Mouse (Mus musculus) C2C12 (cell line): ENCODE data around the gene Micu1. TPM values are rescaled to one million over a fixed set of nuclear protein-coding genes. Genes with fewer than 3 reads are reported as not detected.

Experiments used
- H3K27me3 ChIP-seq: one replicate; pipeline ENCODE4 v1.6.1; 2011; ENCODE audit not compliant: control insufficient read depth, insufficient read depth, insufficient read length
- H3K36me3 ChIP-seq: one replicate; pipeline ENCODE4 v1.6.1; 2011; ENCODE audit not compliant: control insufficient read depth, insufficient read depth
- H3K4me3 ChIP-seq: one replicate; pipeline ENCODE4 v1.5.1; 2011; ENCODE audit warnings: mild to moderate bottlenecking, control low read depth; ENCODE audit not compliant: poor library complexity, insufficient read depth, severe bottlenecking
- H3K79me2 ChIP-seq: one replicate; pipeline ENCODE4 v1.6.1; 2011; ENCODE audit not compliant: control insufficient read depth, insufficient read depth
- H3K79me3 ChIP-seq: one replicate; pipeline ENCODE4 v1.6.1; 2011; ENCODE audit warnings: low read depth, control low read depth
- H3ac ChIP-seq: one replicate; pipeline ENCODE3; 2011; ENCODE audit warnings: low read depth; ENCODE audit not compliant: control insufficient read depth, insufficient read length
- CEBPB ChIP-seq: IDR thresholded peaks from one replicate; pipeline ENCODE4 v1.6.1; 2011; ENCODE audit warnings: low read depth, mild to moderate bottlenecking, control low read depth, moderate library complexity
- CTCF ChIP-seq: IDR thresholded peaks from one replicate; pipeline ENCODE4 v1.5.1; 2011; ENCODE audit not compliant: control insufficient read depth, insufficient read depth, insufficient read length
- FOSL1 ChIP-seq: IDR thresholded peaks from one replicate; pipeline ENCODE4 v1.8.0; 2011; ENCODE audit warnings: mild to moderate bottlenecking, low read length; ENCODE audit not compliant: poor library complexity, insufficient read depth, severe bottlenecking
- MAX ChIP-seq: IDR thresholded peaks from one replicate; pipeline ENCODE4 v1.6.1; 2011; ENCODE audit warnings: mild to moderate bottlenecking, control low read depth
- MYOD1 ChIP-seq: IDR thresholded peaks from one replicate; pipeline ENCODE4 v1.6.1; 2011; ENCODE audit warnings: low read depth; ENCODE audit not compliant: control insufficient read depth, insufficient read length
- MYOG ChIP-seq: IDR thresholded peaks from one replicate; pipeline ENCODE4 v1.6.1; 2011; ENCODE audit not compliant: control insufficient read depth, insufficient read length; ENCODE audit errors: extremely low read depth
- USF1 ChIP-seq: IDR thresholded peaks from one replicate; pipeline ENCODE4 v1.6.1; 2011; ENCODE audit warnings: low read depth, mild to moderate bottlenecking, control low read depth, moderate library complexity
- polyA plus RNA-seq: library from polyadenylated mRNA; unstranded; fragments of >200 nt; fragmentation: generic; extraction: Trizol; gene quantifications from one replicate; pipeline ENCODE4 v1.2.1, GENCODE M21; 2012; ENCODE audit warnings: missing spikeins

The Micu1 gene
- polyA plus RNA-seq, 1 experiment = 90.2 TPM

DNA sequence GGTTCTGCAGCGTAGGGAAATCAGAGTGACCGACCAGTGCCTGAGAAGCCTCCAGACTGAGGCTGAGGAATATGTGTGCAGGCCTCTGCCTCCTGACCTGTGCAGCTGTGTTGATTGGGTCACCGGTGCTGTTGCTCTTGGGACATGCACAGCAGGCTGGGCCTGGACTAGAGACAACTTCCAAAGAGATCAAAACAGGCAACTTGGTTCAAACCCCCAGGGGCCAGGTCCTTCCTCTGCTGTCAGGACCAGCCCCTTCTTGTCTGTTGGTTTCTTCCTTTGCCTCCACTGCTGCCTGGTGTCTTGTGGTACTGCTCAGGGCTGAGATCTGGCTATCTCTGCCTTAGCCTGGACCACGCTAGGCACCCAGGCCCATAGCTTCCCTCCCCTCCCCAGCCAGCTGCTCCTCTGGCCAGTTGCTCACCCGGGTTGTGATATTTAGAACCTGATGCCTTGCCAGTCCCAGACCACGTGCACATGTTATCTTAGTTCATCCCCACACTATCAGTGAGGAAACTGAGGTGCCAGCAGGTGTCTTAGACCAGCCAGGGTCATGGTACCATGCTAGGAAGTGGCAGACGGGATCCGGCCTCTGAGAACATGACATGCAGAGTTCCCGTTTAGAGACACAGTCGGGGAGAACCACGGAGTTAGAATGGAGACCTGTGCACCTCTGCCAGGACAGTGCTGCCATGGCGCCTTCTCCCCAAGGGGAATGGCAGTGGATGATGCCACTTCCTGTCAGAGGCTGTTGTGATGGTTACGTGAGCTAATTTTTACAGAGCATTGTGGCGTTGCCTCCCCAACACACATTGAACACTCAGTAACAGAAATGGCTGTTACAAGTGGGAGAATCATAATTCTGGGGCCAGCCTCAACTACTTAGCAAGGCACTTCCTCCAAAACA, 183.2 kb downstream of the Micu1 start:
- TF ChIP-seq CEBPB (no peak), MYOG (no peak), MAX (no peak), MYOD1 (no peak), FOSL1 (no peak), USF1 (no peak)
- no peak overlapping the region for H3ac ChIP-seq
- peaks cover 100% of the 10 kb centered on the region for H3K79me2 ChIP-seq
- H3K79me3 ChIP-seq = peaks cover 79% of the 10 kb centered on the region
- peaks cover 22% of the 10 kb centered on the region for H3K36me3 ChIP-seq
- no peaks in the 10 kb centered on the region for H3K27me3 ChIP-seq
- no peak overlapping the region for H3K4me3 ChIP-seq

- no peak overlapping the region for H3ac ChIP-seq
- H3K27me3 ChIP-seq = no peaks in the 10 kb centered on the region
- peaks cover 28% of the 10 kb centered on the region for H3K36me3 ChIP-seq
- TF ChIP-seq FOSL1 (no peak), USF1 (no peak), MAX (no peak)
- H3K79me3 ChIP-seq = peaks cover 72% of the 10 kb centered on the region
- peaks cover 97% of the 10 kb centered on the region for H3K79me2 ChIP-seq
- H3K4me3 ChIP-seq = no peak overlapping the region
These were observed 183.8 kb downstream of the Micu1 start for GRCm38 (mm10) chr10:59886081-59886466.

DNA sequence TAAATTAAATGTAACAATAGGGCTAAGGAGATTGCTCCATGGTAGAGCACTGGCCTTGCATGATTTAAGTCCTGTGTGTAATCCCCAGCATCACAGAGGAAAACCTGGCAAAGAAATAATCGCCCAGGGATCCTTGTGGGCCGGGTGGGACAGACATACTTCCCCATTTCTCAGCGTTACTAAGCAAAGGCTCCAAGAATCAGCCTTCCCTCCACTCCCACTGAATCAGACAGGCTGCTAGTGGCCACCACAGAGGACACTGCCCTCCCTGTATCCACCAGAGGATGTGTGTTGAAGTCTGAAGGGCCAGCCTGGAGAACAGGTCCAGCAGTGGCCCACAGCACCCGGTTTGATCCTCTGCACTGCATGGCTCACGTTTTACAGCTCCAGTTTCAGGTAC, 185.2 kb downstream of the Micu1 start:
- peaks cover 60% of the 10 kb centered on the region for H3K79me3 ChIP-seq
- TF ChIP-seq MYOG (no peak), MAX (no peak), CTCF (no peak), USF1 (no peak), CEBPB (no peak), MYOD1 (no peak), FOSL1 (no peak)
- H3K36me3 ChIP-seq = peaks cover 42% of the 10 kb centered on the region

GRCm38 (mm10) chr10:59889339-59889738, 187.1 kb downstream of the Micu1 start:
- no peak for TF ChIP-seq MYOD1
- H3K27me3 ChIP-seq = no peaks in the 10 kb centered on the region
- H3K4me3 ChIP-seq = no peak overlapping the region
- H3ac ChIP-seq = no peak overlapping the region
- peaks cover 56% of the 10 kb centered on the region for H3K36me3 ChIP-seq
- peaks cover 64% of the 10 kb centered on the region for H3K79me2 ChIP-seq
- peaks cover 41% of the 10 kb centered on the region for H3K79me3 ChIP-seq

More for the DNA sequence above, 185.2 kb downstream of the Micu1 start:
- Histone ChIP-seq H3ac (no peak overlapping the region), H3K27me3 (no peaks in the 10 kb centered on the region), H3K79me2 (peaks cover 83% of the 10 kb centered on the region), H3K4me3 (no peak overlapping the region)

- H3ac ChIP-seq = no peak overlapping the region
- H3K36me3 ChIP-seq = peaks cover 62% of the 10 kb centered on the region
- TF ChIP-seq CEBPB (no peak), MYOD1 (no peak), FOSL1 (no peak), USF1 (no peak), MYOG (no peak), CTCF (no peak), MAX (no peak)
- H3K4me3 ChIP-seq = no peak overlapping the region
- H3K27me3 ChIP-seq = no peaks in the 10 kb centered on the region
- peaks cover 56% of the 10 kb centered on the region for H3K79me2 ChIP-seq
- H3K79me3 ChIP-seq = peaks cover 33% of the 10 kb centered on the region
These were observed 187.9 kb downstream of the Micu1 start for GRCm38 (mm10) chr10:59889953-59890751.

DNA sequence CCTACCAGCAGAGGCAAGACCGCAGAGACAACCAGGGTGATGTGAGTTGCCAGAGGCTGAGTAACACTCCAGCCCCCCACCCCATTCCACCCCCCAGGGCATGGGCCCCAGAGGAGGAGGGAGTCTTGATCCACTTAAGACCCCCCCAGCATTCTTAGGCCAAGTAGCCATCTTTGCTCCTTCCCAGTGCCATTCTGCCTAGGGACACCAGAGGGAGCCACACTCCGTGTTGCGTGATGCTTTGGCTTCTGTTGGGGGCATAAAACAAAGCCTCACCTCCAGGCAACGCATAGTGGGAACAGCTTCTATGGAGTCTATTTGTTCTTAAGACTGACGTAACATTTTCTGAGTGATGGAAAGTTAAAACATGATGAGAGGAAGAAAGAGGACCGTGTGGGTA, 190.7 kb downstream of the Micu1 start:
- Histone ChIP-seq H3K4me3 (no peak overlapping the region), H3K36me3 (peaks cover 74% of the 10 kb centered on the region), H3K79me3 (peaks cover 8% of the 10 kb centered on the region), H3K27me3 (no peaks in the 10 kb centered on the region), H3K79me2 (peaks cover 28% of the 10 kb centered on the region), H3ac (no peak overlapping the region)
- TF ChIP-seq CTCF = peak; percentile 89
- TF ChIP-seq MYOG = no peak
